Mouse (Mus musculus): Measurements from ENCODE around the gene Defb25. TPM values are rescaled to one million over a fixed set of nuclear protein-coding genes. Genes with fewer than 3 reads are reported as not detected.

Gene Defb25
- polyA plus RNA-seq, 1 experiment from 2014 or later = 0.95 TPM

DNA sequence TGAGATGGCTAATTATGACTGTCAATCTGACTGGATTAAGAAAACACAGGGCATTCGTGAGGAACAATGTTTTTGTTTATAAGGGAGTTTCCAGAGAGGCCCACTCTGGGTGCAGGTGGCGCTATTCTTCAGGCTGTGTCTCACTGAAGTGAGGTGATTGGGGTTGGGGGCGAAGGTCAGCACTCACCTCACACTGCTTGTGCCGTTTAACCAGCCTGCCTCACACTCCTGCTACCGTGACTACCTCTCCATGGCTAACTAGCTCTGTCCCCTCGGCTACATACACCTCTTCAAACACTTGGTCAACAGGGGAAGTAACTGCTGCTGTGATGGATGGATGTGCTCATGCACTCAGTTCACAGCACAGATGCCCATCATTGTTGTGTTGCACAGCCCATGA is 33.8 kb downstream of the Defb25 start:
- ATAC-seq (ENCODE audit: insufficient number of reproducible peaks, insufficient read depth, low FRiP score, low read depth) = no peak

DNA sequence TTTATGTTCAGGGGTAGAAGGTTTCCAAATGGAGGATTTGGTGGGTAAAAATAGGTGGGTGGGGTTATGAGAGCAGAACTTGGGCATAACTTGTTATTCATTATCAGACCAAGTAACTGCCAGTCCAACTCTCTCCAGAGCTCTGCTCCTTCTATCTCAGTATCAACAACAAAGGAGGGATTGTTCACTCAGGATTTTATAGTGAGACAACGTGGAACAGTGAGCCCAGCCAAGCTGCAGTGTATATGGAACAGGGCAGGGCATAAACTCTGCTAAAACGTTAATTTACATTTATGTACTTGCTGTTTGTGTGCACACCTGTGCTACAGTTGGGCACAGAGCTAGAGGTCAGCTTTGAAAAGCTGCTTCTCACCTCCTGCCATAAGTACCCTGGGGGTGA is 34.4 kb downstream of the Defb25 start:
- ATAC-seq (ENCODE audit: insufficient number of reproducible peaks, insufficient read depth, low FRiP score, low read depth) = no peak
- H3K4me3 ChIP-seq (ENCODE audit: control insufficient read depth in 1 of 2, insufficient read depth in 1 of 2, low read depth in 1 of 2, low read length in 2 of 2) = no peak overlapping the region
- WGBS = 41% methylated on average over 2 of the region's 2 CpGs

More for the DNA sequence above, 33.8 kb downstream of the Defb25 start:
- Histone ChIP-seq H3K4me2 (ENCODE audit: low read length) (no peak overlapping the region), H3K36me3 (ENCODE audit: control insufficient read depth, insufficient read depth, low read length) (no peaks in the 10 kb centered on the region), H3K4me1 (ENCODE audit: control insufficient read depth in 2 of 2, insufficient read depth in 2 of 2, low read length in 2 of 2) (peaks cover 0 to 4% of the 10 kb centered on the region in 2 experiments; a peak in 2 of 4 replicates), H3K4me3 (ENCODE audit: control insufficient read depth in 1 of 2, insufficient read depth in 1 of 2, low read depth in 1 of 2, low read length in 2 of 2) (no peak overlapping the region), H3K9me3 (ENCODE audit: control insufficient read depth, low read length) (no peaks in the 10 kb centered on the region), H3K27me3 (ENCODE audit: control insufficient read depth, insufficient read depth, low read length) (no peaks in the 10 kb centered on the region), H3K27ac (replicated peaks in 1 of 2; ENCODE audit: control insufficient read depth in 1 of 2, insufficient read depth in 1 of 2, low read depth in 2 of 2, low read length in 2 of 2) (no peak overlapping the region), H3K9ac (ENCODE audit: low read length) (no peak overlapping the region)
- 49% methylated on average over 6 of the region's 6 CpGs for WGBS

GRCm38 (mm10) chr2:152586926-152587560 is 35.8 kb downstream of the Defb25 start:
- 74% methylated on average over 4 of the region's 4 CpGs for WGBS

More for the DNA sequence above, 34.4 kb downstream of the Defb25 start:
- no peak overlapping the region for H3K4me2 ChIP-seq (ENCODE audit: low read length)
- H3K27me3 ChIP-seq (ENCODE audit: control insufficient read depth, insufficient read depth, low read length) = no peaks in the 10 kb centered on the region
- H3K9me3 ChIP-seq (ENCODE audit: control insufficient read depth, low read length) = no peaks in the 10 kb centered on the region
- H3K27ac ChIP-seq (replicated peaks in 1 of 2; ENCODE audit: control insufficient read depth in 1 of 2, insufficient read depth in 1 of 2, low read depth in 2 of 2, low read length in 2 of 2) = no peak overlapping the region
- H3K36me3 ChIP-seq (ENCODE audit: control insufficient read depth, insufficient read depth, low read length) = no peaks in the 10 kb centered on the region
- no peak overlapping the region for H3K9ac ChIP-seq (ENCODE audit: low read length)
- peaks cover 0 to 4% of the 10 kb centered on the region in 2 experiments; a peak in 2 of 4 replicates for H3K4me1 ChIP-seq (ENCODE audit: control insufficient read depth in 2 of 2, insufficient read depth in 2 of 2, low read length in 2 of 2)

DNA sequence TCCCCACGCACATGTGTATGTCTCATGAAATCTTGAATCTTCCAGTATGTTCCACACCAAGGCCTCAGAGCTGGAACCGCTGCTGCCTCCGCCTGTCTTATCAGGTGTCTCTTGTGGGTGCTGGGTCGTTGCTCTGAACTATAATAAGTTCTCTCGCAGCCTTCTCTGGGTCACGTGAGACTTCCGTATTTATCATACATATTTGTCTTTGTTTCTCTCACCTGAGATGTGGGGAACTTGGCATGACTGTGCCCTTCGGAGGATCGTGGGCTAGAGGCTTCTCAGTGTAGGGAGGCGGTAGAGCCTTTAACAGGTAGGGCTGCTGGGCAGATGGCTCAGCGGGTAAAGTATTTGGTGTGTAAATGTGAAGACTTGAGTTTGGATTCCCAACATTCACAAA is 42.2 kb downstream of the Defb25 start:
- no peaks in the 10 kb centered on the region for H3K27me3 ChIP-seq (ENCODE audit: control insufficient read depth, insufficient read depth, low read length)
- no peaks in the 10 kb centered on the region for H3K36me3 ChIP-seq (ENCODE audit: control insufficient read depth, insufficient read depth, low read length)
- no peak for ATAC-seq (ENCODE audit: insufficient number of reproducible peaks, insufficient read depth, low FRiP score, low read depth)
- WGBS = 58% methylated on average over 11 of the region's 11 CpGs
- H3K9me3 ChIP-seq (ENCODE audit: control insufficient read depth, low read length) = no peaks in the 10 kb centered on the region
- H3K4me3 ChIP-seq (ENCODE audit: control insufficient read depth in 1 of 2, insufficient read depth in 1 of 2, low read depth in 1 of 2, low read length in 2 of 2) = no peak overlapping the region
- H3K27ac ChIP-seq (replicated peaks in 1 of 2; ENCODE audit: control insufficient read depth in 1 of 2, insufficient read depth in 1 of 2, low read depth in 2 of 2, low read length in 2 of 2) = no peak overlapping the region
- H3K4me2 ChIP-seq (ENCODE audit: low read length) = no peak overlapping the region
- H3K9ac ChIP-seq (ENCODE audit: low read length) = no peak overlapping the region
- peaks cover 10 to 11% of the 10 kb centered on the region in 2 experiments for H3K4me1 ChIP-seq (ENCODE audit: control insufficient read depth in 2 of 2, insufficient read depth in 2 of 2, low read length in 2 of 2)

More at GRCm38 (mm10) chr2:152586926-152587560, 35.8 kb downstream of the Defb25 start:
- no peak overlapping the region for H3K9ac ChIP-seq (ENCODE audit: low read length)
- no peak overlapping the region for H3K4me2 ChIP-seq (ENCODE audit: low read length)
- H3K27me3 ChIP-seq (ENCODE audit: control insufficient read depth, insufficient read depth, low read length) = no peaks in the 10 kb centered on the region
- no peak overlapping the region for H3K4me3 ChIP-seq (ENCODE audit: control insufficient read depth in 1 of 2, insufficient read depth in 1 of 2, low read depth in 1 of 2, low read length in 2 of 2)
- peaks cover 0 to 4% of the 10 kb centered on the region in 2 experiments; a peak in 2 of 4 replicates for H3K4me1 ChIP-seq (ENCODE audit: control insufficient read depth in 2 of 2, insufficient read depth in 2 of 2, low read length in 2 of 2)
- no peak overlapping the region for H3K27ac ChIP-seq (replicated peaks in 1 of 2; ENCODE audit: control insufficient read depth in 1 of 2, insufficient read depth in 1 of 2, low read depth in 2 of 2, low read length in 2 of 2)
- H3K9me3 ChIP-seq (ENCODE audit: control insufficient read depth, low read length) = no peaks in the 10 kb centered on the region
- no peaks in the 10 kb centered on the region for H3K36me3 ChIP-seq (ENCODE audit: control insufficient read depth, insufficient read depth, low read length)
- ATAC-seq (ENCODE audit: insufficient number of reproducible peaks, insufficient read depth, low FRiP score, low read depth) = no peak

DNA sequence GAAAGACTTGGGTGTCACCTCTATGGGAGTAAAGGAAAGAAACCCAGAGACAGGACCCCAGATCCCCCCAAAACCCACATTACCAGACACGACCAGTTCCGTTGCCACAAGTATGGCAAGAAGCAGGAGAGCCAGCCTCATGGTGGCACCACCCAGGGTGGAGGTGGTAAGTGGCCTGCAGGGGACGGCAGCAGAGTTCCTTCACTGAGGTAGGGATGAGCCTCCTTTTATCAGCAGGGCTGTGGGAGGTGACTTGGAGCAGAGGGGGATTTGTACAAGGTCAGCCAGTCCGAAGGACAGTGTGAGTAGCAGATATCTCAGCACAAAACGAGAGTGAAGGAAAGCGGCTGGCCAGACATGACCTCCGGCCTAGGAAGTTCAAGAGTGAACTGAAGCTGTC is 42.7 kb downstream of the Defb25 start, which contains the start of gene Defb19:
TSS of gene Defb19 (minus strand) at position 206 of the 400 bp plus-strand sequence.
- no peaks in the 10 kb centered on the region for H3K36me3 ChIP-seq (ENCODE audit: control insufficient read depth, insufficient read depth, low read length)
- peaks cover 10 to 11% of the 10 kb centered on the region in 2 experiments for H3K4me1 ChIP-seq (ENCODE audit: control insufficient read depth in 2 of 2, insufficient read depth in 2 of 2, low read length in 2 of 2)
- H3K9ac ChIP-seq (ENCODE audit: low read length) = no peak within 1 kb of the TSS
- no peak within 1 kb of the TSS for H3K4me3 ChIP-seq (ENCODE audit: control insufficient read depth in 1 of 2, insufficient read depth in 1 of 2, low read depth in 1 of 2, low read length in 2 of 2)
- WGBS = 42% methylated on average over 7 of the region's 7 CpGs
- H3K9me3 ChIP-seq (ENCODE audit: control insufficient read depth, low read length) = no peaks in the 10 kb centered on the region
- no peak within 1 kb of the TSS for H3K27ac ChIP-seq (replicated peaks in 1 of 2; ENCODE audit: control insufficient read depth in 1 of 2, insufficient read depth in 1 of 2, low read depth in 2 of 2, low read length in 2 of 2)
- H3K4me2 ChIP-seq (ENCODE audit: low read length) = no peak within 1 kb of the TSS
- no peaks in the 10 kb centered on the region for H3K27me3 ChIP-seq (ENCODE audit: control insufficient read depth, insufficient read depth, low read length)
- ATAC-seq (ENCODE audit: insufficient number of reproducible peaks, insufficient read depth, low FRiP score, low read depth) = no peak

GRCm38 (mm10) chr2:152573484-152573883 is 49.4 kb downstream of the Defb25 start:
- no peak for ATAC-seq (ENCODE audit: insufficient number of reproducible peaks, insufficient read depth, low FRiP score, low read depth)
- Histone ChIP-seq H3K27ac (replicated peaks in 1 of 2; ENCODE audit: control insufficient read depth in 1 of 2, insufficient read depth in 1 of 2, low read depth in 2 of 2, low read length in 2 of 2) (no peak overlapping the region), H3K4me2 (ENCODE audit: low read length) (no peak overlapping the region), H3K4me1 (ENCODE audit: control insufficient read depth in 2 of 2, insufficient read depth in 2 of 2, low read length in 2 of 2) (no peaks in the 10 kb centered on the region), H3K9ac (ENCODE audit: low read length) (no peak overlapping the region), H3K4me3 (ENCODE audit: control insufficient read depth in 1 of 2, insufficient read depth in 1 of 2, low read depth in 1 of 2, low read length in 2 of 2) (no peak overlapping the region), H3K9me3 (ENCODE audit: control insufficient read depth, low read length) (no peaks in the 10 kb centered on the region), H3K27me3 (ENCODE audit: control insufficient read depth, insufficient read depth, low read length) (no peaks in the 10 kb centered on the region), H3K36me3 (ENCODE audit: control insufficient read depth, insufficient read depth, low read length) (no peaks in the 10 kb centered on the region)
- WGBS = 83% methylated on average over 8 of the region's 8 CpGs
